Mouse (Mus musculus) adrenal gland, postnatal 25 days (tissue): ENCODE results near the gene Islr. TPM values are rescaled to one million over a fixed set of nuclear protein-coding genes. Genes with fewer than 3 reads are reported as not detected.

Experiments
- DNase-seq: peaks from one replicate; pipeline ENCODE4 v3.0.0; 2021; ENCODE audit warnings: mixed read lengths
- microRNA-seq, 2 experiments: library from miRNA; unstranded; fragments of <30 nt; microRNA quantifications; one replicate each; pipeline ENCODE4 v1.2.0; 2021
- total RNA-seq: library from RNA; stranded (reverse); gene quantifications from 2 replicates; pipeline ENCODE4 v1.2.3, GENCODE M21; 2021

Islr gene
- total RNA-seq, 1 experiment from 2014 or later, result 13.3 TPM

DNA sequence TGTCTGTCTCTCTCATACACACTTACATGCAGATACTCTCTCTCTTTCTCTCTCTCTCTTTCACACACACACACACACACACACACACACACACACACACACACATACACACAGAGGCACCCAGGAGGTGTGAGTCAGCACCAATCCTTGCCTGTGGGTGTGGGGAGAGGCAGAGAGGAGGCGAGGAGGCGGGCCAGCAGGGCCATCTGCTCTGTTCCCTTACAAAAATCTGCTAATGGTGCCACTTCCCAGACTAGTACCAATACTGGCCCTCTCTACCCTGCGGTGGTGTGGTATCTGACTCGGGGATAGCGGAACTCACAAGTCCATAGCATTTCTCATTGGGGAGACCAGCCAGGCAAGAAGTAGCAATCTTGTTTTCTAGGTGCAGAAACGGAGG is 92.7 kb downstream of the Islr start:
- DNase-seq, result peak; percentile 47

DNA sequence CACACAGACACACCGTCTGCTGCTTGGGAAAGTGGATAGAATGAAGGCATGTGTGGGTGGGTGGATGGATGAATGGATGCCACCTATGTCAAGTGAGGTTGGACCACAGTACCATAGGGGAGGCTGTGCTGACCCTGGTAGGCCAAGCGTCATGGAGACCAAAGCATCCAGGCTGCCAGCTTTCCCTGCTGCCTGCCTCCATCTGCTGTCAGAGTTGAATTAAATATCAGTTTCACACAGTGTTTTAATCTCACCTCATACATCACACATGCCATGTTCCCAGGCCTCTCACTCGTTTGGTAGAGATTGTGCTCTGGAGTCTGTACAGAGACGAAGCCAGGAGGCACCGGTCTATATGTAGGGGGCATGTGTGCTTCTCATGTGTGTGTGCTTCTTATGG is 93.3 kb downstream of the Islr start:
- no peak for DNase-seq

DNA sequence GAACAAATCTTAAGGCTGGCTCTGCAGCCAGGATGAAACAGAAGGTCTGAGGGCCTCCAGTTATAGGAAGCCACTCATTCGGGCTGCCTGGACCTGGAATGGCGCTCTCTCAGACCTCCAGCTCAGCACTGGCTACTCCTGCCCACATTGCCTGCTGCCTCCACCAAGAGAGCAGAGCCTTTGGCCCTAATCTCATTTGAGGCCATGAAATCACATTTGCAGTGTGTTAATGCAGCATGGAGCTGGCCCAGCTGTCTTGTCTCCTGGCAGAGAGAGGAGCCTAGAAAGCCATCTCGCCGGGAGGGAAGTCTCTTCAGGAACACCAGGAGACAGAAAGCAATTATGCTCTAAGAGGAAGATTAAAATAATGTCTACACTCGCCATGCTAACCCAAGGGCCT is 96.6 kb downstream of the Islr start:
- no peak for DNase-seq

Small RNA genes within 50 kb of the gene (microRNA-seq; reads per million reads assigned to microRNA genes)
- 0 reads per million in 2 experiments for gene Mir6385

Other genes with a start within 250 kb of the Islr start
- 6,596 and 7,089 TPM in 2 replicates for gene Cyp11a1, start 197.9 kb downstream of the Islr start, total RNA-seq
- 1.6 and 2.1 TPM in 2 replicates for gene Stra6, start 140.5 kb downstream of the Islr start, total RNA-seq
- gene Ccdc33, start 85.5 kb downstream of the Islr start, total RNA-seq, result 0.39 and 0.76 TPM in 2 replicates
- gene Islr2, start within 50 bp of the Islr start, total RNA-seq, result 0.64 and 1.7 TPM in 2 replicates
- gene Pml, start 45.5 kb upstream of the Islr start, total RNA-seq, result 23.6 and 35.1 TPM in 2 replicates
- gene Stoml1, start 48.9 kb upstream of the Islr start, total RNA-seq, result 18.2 and 29.6 TPM in 2 replicates
- gene Loxl1, start 108.9 kb upstream of the Islr start, total RNA-seq, result 15.1 and 15.8 TPM in 2 replicates
- not detected in 2 replicates for gene Tbc1d21, start 166.1 kb upstream of the Islr start, total RNA-seq